Mouse (Mus musculus): ENCODE data around the gene Rbm44.

DNA sequence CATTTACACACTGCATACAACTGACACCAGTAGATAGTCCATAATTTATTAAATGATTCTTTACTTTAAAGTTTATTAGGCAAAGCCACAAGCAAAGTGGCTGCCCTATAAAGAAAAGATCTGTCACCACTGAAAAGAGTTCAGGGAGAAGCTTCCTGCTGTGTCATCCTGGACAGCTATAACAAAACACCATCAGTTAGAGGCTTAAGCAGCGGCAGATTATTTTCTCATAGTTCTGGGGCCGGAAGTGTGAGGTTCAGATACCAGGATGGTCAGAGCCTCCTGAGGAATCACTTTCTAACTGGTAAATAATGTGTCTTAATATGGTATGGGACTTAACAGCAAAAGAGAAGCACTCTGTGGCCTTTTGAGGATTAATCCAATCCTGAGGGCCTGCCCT, 6.6 kb downstream of the Rbm44 start:
- TF ChIP-seq CTCF (IDR thresholded peaks at IDR 0.05; ENCODE audit: control insufficient read depth, insufficient read depth, insufficient replicate concordance, low read depth, low read length) = no peak
- no peak for TF ChIP-seq POLR2A (IDR thresholded peaks at IDR 0.05; ENCODE audit: control insufficient read depth, low read depth, low read length)
